Mouse (Mus musculus) kidney, adult 2 months (tissue): Measurements from ENCODE around the gene Gm28539.

ENCODE experiments used
- CTCF ChIP-seq: fragments of 200-500 bp; conservative IDR thresholded peaks from 2 replicates; pipeline ENCODE4 v1.5.1; 2011; ENCODE audit warnings: low read depth, mild to moderate bottlenecking, control low read depth, low read length, moderate library complexity, mixed read lengths; ENCODE audit not compliant: insufficient read depth, insufficient read length
- POLR2A ChIP-seq: fragments of 200-500 bp; IDR thresholded peaks from one replicate; pipeline ENCODE4 v1.6.1; 2011; ENCODE audit warnings: low read depth, low read length, control low read depth

GRCm38 (mm10) chr16:18905648-18906047 lies 69.3 kb downstream of the Gm28539 start:
- no peak for TF ChIP-seq CTCF
- TF ChIP-seq POLR2A, result no peak
